Mouse (Mus musculus): ENCODE results near the gene Trpv2.

Gene Trpv2

GRCm38 (mm10) chr11:62613657-62614365, 39.5 kb downstream of the Trpv2 start:
- in situ Hi-C loops (cut with MboI; ENCODE audit: low pct_unique_long_range_greater_than_20kb in 1 of 2, low sequenced_read_pairs in 2 of 2, unreplicated experiment in 1 of 2): loop anchor here (5.0 kb wide), 2 partner anchors 33 to 63 kb away; partner anchors contain the start of genes Lrrc75a (in 2 of the 2) and Mmgt2 (in 2 of the 2)

- in situ Hi-C loops (cut with MboI; ENCODE audit: low pct_unique_long_range_greater_than_20kb in 1 of 2, low sequenced_read_pairs in 2 of 2, unreplicated experiment in 1 of 2): loop anchor here (5.0 kb wide), 2 partner anchors 32 to 62 kb away; partner anchors contain the start of genes Lrrc75a (in 2 of the 2) and Mmgt2 (in 2 of the 2)
Observed at GRCm38 (mm10) chr11:62614876-62615410, 40.7 kb downstream of the Trpv2 start.

- in situ Hi-C loops (cut with MboI; ENCODE audit: low pct_unique_long_range_greater_than_20kb in 1 of 2, low sequenced_read_pairs in 2 of 2, unreplicated experiment in 1 of 2): no loop called here
Observed at GRCm38 (mm10) chr11:62615456-62615855, 41.2 kb downstream of the Trpv2 start.

GRCm38 (mm10) chr11:62621079-62621478, 46.8 kb downstream of the Trpv2 start:
- in situ Hi-C loops (cut with MboI; ENCODE audit: low pct_unique_long_range_greater_than_20kb in 1 of 2, low sequenced_read_pairs in 2 of 2, unreplicated experiment in 1 of 2): no loop called here

- in situ Hi-C loops (cut with MboI; ENCODE audit: low pct_unique_long_range_greater_than_20kb in 1 of 2, low sequenced_read_pairs in 2 of 2, unreplicated experiment in 1 of 2): no loop called here
Observed at GRCm38 (mm10) chr11:62621586-62622283, 47.4 kb downstream of the Trpv2 start.

- in situ Hi-C loops (cut with MboI; ENCODE audit: low pct_unique_long_range_greater_than_20kb in 1 of 2, low sequenced_read_pairs in 2 of 2, unreplicated experiment in 1 of 2): no loop called here
Observed at GRCm38 (mm10) chr11:62622850-62623249, 48.6 kb downstream of the Trpv2 start.

- in situ Hi-C loops (cut with MboI; ENCODE audit: low pct_unique_long_range_greater_than_20kb in 1 of 2, low sequenced_read_pairs in 2 of 2, unreplicated experiment in 1 of 2): no loop called here
Observed at GRCm38 (mm10) chr11:62624341-62625291, 50.3 kb downstream of the Trpv2 start.

GRCm38 (mm10) chr11:62629352-62630224, 55.3 kb downstream of the Trpv2 start:
- in situ Hi-C loops (cut with MboI; ENCODE audit: low pct_unique_long_range_greater_than_20kb in 1 of 2, low sequenced_read_pairs in 2 of 2, unreplicated experiment in 1 of 2): no loop called here

GRCm38 (mm10) chr11:62630225-62630821, 56.0 kb downstream of the Trpv2 start:
- in situ Hi-C loops (cut with MboI; ENCODE audit: low pct_unique_long_range_greater_than_20kb in 1 of 2, low sequenced_read_pairs in 2 of 2, unreplicated experiment in 1 of 2): no loop called here

GRCm38 (mm10) chr11:62631138-62631537, 56.9 kb downstream of the Trpv2 start:
- in situ Hi-C loops (cut with MboI; ENCODE audit: low pct_unique_long_range_greater_than_20kb in 1 of 2, low sequenced_read_pairs in 2 of 2, unreplicated experiment in 1 of 2): no loop called here

GRCm38 (mm10) chr11:62635406-62635805, 61.1 kb downstream of the Trpv2 start:
- in situ Hi-C loops (cut with MboI; ENCODE audit: low pct_unique_long_range_greater_than_20kb in 1 of 2, low sequenced_read_pairs in 2 of 2, unreplicated experiment in 1 of 2): no loop called here

- in situ Hi-C loops (cut with MboI; ENCODE audit: low pct_unique_long_range_greater_than_20kb in 1 of 2, low sequenced_read_pairs in 2 of 2, unreplicated experiment in 1 of 2): no loop called here
Observed at GRCm38 (mm10) chr11:62636105-62636839, 62.0 kb downstream of the Trpv2 start.

GRCm38 (mm10) chr11:62636840-62637221, 62.5 kb downstream of the Trpv2 start:
- in situ Hi-C loops (cut with MboI; ENCODE audit: low pct_unique_long_range_greater_than_20kb in 1 of 2, low sequenced_read_pairs in 2 of 2, unreplicated experiment in 1 of 2): no loop called here

GRCm38 (mm10) chr11:62637401-62637800, 63.1 kb downstream of the Trpv2 start:
- in situ Hi-C loops (cut with MboI; ENCODE audit: low pct_unique_long_range_greater_than_20kb in 1 of 2, low sequenced_read_pairs in 2 of 2, unreplicated experiment in 1 of 2): no loop called here

GRCm38 (mm10) chr11:62637806-62638205, 63.5 kb downstream of the Trpv2 start:
- in situ Hi-C loops (cut with MboI; ENCODE audit: low pct_unique_long_range_greater_than_20kb in 1 of 2, low sequenced_read_pairs in 2 of 2, unreplicated experiment in 1 of 2): no loop called here

- in situ Hi-C loops (cut with MboI; ENCODE audit: low pct_unique_long_range_greater_than_20kb in 1 of 2, low sequenced_read_pairs in 2 of 2, unreplicated experiment in 1 of 2): no loop called here
Observed at GRCm38 (mm10) chr11:62638402-62638801, 64.1 kb downstream of the Trpv2 start.

GRCm38 (mm10) chr11:62640378-62640777, 66.1 kb downstream of the Trpv2 start:
- in situ Hi-C loops (cut with MboI; ENCODE audit: low pct_unique_long_range_greater_than_20kb in 1 of 2, low sequenced_read_pairs in 2 of 2, unreplicated experiment in 1 of 2): no loop called here

Data from mouse embryonic stem cell (cell line).